Mouse (Mus musculus): ENCODE measurements at regions not wholly inside any gene's neighbourhood (a gene's known extent, or its start where the extent isn't known, plus 50 kb on each side); places are given as distances from the start of the nearest gene placed in this dataset.

DNA sequence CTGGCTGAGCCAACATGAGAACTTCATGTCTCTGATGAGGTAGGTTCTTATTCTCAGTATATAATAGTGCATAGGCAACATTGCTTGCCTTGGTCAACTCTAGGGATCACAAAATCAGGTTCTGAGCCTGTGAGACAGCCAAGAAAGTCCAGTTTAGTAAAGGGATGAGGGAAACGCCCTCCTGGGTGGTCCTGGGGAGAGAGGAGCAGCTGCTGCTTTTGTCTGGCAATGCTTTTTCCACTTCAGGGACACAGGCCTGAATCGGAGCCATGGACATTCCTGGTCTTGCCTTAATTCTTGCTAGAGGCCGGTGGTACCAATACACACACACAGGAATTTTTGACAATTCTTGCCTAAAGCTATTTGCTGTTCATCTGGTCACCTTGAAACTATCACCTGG, 169.8 kb downstream of the Plpp3 start:
- DNase-seq (ENCODE audit: low spot score in 2 of 2) = no peak

DNA sequence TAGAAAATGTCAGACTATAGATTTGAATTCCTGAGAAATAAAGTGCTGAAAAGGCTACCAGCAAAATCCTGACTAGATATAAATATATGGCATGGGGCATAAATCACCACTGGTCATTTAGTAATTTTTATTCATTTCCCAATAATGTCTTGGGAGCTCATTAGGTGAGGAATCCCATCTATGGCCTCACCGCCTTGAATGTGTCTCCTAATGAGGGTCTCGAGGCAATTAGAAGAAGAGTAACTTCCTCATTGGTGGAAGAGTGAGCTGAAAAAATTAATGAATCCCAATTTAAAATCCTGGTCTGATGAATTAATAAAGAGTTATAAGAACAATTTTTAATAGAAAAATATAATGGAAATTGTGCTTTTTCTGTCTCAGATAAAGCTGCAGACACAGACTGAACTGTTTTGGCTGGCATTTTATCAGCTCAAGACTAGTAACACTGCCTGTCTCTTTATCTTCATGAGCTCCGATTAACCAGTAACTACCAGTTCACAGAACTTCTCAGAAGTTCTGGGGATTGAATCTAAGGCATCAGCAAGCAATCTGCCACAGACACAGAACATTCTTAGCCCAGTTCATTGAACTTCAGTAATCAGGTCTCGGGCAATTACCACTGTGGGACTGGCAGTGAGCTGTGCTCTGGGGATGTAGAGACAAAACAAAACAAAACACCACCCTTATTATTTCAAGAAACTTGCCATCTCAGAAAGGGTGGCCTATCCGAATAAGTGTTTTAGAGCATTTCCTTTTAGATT, 170.7 kb downstream of the Plpp3 start:
- no peak for DNase-seq (ENCODE audit: low spot score in 2 of 2)

DNA sequence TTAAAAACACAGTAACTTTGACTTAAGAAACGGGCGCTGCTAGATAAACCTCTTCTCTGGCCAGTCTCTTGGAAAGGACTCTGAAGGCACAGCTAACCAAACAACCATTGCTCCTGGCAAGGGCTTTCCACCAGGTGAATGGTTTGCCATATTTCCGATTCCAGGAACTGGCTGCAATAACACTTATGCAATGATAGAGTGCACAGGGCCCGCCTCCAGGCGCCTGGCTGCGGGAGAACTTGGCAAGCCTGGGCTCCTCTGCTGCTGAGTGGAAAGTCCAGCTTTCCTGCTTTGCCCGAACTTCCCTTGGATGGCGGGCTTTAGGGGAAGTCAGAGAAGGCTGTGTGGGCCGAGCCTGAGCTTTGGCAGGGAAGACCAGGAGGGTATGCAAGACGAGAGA, 171.6 kb downstream of the Plpp3 start:
- DNase-seq (ENCODE audit: low spot score in 2 of 2) = peak in 1 of 2 experiments; percentile 45

DNA sequence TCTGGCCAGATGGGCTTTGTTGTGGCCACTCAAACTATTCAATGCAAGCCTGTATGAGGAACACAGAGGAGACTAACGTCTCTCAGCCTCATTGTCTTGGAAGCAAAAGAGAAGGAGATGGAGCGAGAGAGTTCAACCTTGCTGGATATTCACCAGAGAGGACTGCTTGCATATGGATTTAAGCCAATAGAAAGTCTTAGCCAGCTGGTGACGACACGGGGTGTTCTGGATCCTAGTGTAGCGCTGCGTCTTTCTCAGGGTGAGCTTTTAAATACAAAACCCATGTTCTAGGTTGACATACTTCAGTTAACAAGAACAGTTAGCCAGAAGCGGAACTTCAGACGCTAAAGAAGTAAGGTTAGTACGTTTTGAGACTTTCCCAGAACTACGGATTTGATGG, 174.9 kb downstream of the Plpp3 start:
- DNase-seq (ENCODE audit: low spot score in 2 of 2) = no peak

DNA sequence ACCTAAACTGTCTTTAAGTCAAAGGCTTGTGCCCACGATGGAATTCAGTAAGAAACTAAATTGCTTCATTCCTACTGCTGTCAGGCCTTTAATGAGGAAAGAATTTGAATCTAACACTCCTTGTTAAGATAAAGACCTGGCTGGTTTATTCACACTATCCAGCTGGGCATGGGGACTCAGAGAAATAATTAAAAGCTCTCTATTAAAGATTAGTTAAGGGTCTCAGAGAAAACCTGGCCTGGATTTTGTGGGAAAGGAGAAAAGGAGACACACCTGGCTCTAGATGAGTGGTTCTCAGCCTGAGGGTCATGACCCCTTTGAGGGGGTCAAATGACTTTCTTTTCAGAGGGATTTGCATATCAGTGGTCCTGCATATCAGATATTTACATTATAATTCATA, 178.7 kb downstream of the Plpp3 start:
- DNase-seq (ENCODE audit: low spot score in 2 of 2) = no peak

DNA sequence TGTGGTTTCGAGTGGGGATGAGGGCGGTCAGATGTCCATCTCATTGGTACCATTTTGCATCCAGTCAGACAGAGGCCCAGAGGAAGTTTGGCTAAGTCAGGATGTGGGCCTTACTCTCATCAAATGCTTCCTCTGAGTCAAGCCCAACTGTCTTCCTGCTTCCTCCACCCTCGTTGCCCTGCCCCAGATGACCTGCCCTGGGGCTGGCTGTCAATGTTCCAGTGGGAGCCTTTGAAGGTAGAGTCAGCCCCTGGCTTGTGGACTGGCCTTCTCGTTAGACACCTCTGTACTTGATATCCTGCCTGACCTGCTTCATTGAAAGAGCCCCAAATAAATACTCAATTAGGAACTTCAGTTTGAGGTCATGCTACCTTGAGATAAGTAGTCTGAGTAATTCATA, 179.4 kb downstream of the Plpp3 start:
- no peak for DNase-seq (ENCODE audit: low spot score in 2 of 2)

DNA sequence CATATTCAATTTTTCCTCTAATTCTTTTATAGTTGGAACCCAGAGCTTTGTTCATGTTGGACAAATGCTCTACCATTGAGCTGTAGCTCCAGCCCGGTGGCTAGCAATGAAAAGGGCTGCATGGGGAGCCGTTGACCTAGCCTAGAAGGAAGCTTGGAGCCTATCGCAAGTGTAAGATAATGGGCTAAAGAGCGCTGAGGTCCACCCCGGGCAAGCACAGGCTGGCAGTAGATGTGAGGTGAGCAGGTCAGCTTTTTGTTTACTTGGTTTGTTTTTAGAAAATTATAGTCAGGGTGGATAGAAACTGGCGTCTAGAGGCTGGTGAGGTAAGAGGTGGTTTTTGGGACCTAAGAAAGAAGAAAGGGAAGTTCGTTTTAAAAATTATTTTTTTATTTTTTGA, 181.0 kb downstream of the Plpp3 start:
- no peak for DNase-seq (ENCODE audit: low spot score in 2 of 2)

DNA sequence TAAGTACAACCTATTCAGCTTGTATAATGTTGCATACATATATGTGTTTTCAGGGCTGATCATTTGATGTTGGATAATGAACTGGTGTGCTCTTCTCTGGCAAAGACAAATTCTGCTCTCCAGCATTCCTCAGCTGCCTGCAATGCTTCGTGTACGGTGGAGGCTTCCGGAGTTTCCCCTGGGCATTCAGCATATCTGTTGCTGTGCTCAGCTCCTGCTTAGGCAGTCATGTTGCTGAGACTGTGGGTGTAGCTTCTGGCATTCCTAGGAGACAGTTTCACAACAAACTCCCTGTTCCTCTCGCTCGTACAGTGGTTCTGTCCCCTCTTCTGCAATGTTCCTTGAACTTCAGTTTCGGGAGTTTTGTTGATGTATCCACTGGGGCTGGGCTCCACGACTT, 181.7 kb downstream of the Plpp3 start:
- no peak for DNase-seq (ENCODE audit: low spot score in 2 of 2)

DNA sequence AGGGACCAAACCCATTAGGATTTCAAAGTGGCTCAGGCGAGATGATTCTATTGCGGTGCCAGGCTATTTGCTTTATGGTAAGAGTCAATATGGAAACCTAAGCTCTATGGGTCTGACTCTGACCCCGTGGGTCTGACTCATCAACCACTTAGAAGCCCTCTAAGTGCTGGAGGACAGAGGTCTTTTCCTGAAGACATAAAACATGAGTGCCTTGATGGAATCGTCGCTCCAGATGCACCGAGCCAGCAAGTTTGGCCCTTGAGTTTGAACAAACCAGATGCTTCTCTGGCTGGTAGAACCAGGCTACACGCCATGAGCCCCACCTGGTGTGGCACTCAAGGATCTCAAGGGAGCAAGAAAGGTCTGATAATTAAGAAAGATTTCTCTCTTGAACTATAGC, 184.1 kb downstream of the Plpp3 start:
- DNase-seq (ENCODE audit: low spot score in 2 of 2) = no peak

DNA sequence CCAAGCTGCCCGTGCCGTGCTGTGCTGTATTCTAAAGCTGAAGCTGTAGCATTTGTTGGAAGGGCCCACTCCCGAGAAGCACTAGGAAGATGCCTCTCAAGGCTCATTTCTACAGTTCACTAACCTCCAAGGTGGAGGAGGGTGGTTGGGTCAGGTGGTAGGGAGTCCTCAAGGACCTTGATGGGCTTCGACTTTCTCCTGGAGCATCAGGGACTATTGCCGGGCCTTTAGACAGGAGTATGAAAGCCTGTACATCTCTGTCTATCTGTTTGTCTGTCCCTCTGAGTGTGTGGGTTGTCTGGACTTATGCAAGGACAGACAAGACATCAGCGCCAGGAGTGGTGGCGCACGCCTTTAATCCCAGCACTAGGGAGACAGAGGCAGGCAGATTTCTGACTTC, 189.7 kb downstream of the Plpp3 start:
- DNase-seq (ENCODE audit: low spot score in 2 of 2) = no peak

DNA sequence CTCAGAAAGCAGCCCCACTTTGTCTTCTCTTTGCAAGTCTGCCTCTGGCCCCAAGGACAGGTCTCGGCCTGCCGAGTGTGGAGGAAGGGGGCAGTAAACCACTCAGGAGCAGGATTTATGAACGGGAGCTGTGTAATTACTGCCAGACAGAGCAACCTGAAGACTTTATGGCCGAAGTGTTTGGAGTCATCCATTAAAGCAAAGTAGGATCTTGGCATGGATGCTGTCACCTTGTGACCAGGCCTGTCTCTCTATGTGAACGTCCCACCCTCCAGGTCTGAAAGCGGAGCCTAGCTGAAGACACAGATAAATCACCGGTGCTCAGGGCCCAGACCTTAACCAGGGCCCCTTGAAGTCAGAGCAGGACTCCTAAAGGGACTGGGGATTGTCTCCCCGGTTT, 190.8 kb downstream of the Plpp3 start:
- no peak for DNase-seq (ENCODE audit: low spot score in 2 of 2)

DNA sequence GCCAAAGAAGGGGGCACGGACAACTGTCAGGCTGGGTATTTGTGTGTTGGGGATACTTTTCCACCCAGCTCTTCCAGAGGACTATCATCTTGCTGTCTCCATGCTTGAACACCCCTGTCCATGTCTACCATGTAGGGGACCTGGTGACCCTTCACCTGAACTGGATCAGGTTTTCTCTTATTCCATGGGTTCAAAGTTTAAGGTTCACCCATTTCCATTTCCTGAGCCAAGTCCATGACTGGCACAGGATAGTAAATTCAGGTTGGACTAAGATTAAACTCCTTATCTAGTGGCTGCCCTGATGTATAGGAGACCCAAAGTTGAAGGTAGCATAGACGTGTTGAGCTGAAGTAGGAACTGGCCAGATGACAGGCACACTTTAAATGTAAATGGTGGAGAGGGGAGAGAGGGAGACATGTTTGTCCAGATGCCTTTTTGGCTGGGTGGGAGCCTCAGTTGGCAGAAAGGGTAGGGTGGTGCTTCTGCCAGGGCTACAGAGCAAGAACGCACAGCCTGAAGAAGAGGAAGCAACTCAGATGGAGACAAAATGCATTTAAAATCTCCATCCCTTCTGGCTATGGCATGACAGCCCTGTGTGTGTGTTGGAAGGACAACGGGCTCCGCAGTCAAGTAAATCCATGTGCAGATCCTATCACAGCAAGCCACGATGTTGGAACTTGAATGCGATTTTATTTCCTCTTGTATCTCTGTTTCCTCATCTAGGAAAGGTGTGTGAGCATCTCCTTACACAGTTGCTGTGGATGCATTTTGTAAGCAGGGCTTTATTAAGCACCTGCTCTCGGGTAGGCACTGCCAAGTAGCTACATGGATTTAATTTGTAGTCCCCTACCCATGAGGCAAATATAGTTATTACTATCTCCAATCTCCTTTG, 192.4 kb downstream of the Plpp3 start:
- no peak for DNase-seq (ENCODE audit: low spot score in 2 of 2)

DNA sequence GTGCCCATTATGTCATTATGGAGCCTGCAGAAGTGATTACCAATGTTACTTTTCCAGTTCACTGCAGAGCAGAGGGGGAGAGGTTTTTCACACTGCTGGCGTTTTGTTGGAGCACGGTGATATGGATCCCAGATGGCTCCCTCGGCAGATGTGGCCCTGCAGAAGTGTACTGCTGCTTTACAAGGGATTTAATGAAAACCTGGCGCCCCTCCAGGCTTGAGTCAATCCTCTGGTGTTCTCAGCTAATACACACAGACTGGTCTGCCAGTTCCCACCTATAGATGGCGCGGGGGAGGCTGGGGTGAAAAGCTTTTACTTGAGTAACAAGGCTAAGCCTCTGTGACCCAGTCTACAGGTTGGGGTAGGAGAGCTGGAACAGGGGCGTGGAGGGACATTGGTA, 195.2 kb downstream of the Plpp3 start:
- DNase-seq (ENCODE audit: low spot score in 2 of 2) = no peak

DNA sequence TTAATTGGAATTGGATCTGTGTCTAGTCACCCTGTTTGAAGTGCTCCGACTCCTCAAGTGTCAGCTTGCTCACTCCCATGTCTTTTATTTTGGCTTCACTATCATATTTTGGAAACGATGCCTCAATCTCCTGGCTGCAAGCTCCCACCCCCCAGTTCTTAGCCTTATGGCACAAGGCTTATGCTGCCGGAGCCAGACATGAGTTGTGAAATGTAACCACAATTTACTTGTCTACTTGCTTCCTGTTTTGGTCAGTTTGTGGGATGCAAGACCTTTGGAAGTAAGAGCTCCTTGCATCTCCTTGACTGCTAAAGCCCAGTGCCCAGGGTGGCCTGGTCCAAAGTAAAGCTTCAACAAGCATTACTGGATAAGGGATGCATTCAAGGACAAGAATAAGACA, 195.8 kb downstream of the Plpp3 start:
- DNase-seq (ENCODE audit: low spot score in 2 of 2) = no peak

DNA sequence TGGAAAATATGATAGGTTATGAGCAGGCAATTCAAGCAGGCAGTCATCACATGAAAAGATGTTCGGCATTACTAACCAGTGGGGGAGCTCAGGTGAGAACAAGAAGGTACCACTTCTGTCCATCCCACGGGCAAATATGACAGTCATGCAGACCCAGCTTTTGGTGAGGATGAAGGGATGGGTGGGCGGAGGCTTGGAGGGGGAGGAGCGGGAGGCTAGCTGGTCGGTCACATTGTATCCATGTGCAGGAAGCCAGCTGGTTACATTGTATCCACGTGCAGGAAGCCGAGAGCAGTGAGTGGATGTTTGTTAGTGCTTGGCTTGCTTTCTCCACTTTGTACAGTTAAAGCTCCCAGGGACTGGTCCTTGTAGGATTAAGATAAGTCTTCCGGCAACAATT, 196.9 kb downstream of the Plpp3 start:
- no peak for DNase-seq (ENCODE audit: low spot score in 2 of 2)

DNA sequence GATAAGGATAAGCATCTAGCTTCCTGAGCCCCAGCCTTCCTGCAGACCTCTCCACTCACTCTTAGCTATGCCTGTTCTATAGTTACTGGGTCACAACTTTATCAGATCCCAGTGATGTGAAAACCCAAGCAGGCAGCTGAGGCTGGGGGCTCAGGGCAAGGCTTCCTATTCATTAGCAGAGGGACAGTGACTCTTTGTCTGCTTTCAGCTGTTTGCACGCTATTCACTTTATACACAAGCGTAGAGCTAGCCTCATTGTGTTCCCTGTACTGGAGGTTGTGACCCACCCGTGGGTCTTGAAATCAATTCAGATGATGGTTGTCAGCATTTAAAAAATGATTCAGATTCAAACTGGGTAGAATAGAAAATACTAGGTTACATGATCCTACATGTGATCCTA, 199.5 kb downstream of the Plpp3 start:
- DNase-seq (ENCODE audit: low spot score in 2 of 2) = no peak

DNA sequence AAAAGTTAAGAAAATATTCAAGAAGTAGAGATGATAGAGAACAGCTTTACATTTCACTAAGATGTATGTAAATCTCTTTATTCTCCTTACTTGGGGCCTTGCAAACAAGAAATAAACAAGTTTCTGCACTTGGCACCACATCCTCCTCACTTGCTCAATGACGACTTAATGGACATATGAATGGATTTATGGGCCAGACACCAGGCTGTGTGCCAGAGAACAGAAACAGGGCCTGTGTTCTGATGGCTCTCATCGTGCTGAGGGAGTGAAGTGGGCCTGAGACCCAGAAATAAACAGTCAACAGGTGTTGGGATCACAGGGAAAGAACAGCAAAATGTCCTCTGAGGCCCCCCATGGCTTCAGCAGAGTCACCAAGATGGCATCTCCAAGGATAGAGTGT, 201.6 kb downstream of the Plpp3 start:
- no peak for DNase-seq (ENCODE audit: low spot score in 2 of 2)

DNA sequence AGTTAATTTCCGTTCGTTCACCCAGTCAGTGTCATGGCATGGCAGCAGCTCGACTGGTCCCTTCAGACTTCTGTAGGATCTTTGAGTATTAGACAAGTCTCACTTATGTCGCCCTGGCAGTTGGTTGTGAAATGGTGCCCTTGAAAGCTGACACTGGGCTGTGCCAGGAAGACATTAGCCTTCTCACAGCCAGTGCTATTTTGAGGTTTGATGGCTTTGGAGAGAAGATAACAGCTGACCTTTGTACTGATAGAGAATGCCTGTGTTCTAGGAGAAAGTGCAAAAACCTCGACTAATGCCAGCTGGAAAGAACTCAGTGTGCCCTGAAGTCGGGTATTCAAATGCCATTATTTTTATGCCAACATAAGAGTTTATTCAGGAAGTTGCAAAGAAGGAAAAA, 207.3 kb downstream of the Plpp3 start:
- DNase-seq (ENCODE audit: low spot score in 2 of 2) = peak in 1 of 2 experiments; percentile 31

DNA sequence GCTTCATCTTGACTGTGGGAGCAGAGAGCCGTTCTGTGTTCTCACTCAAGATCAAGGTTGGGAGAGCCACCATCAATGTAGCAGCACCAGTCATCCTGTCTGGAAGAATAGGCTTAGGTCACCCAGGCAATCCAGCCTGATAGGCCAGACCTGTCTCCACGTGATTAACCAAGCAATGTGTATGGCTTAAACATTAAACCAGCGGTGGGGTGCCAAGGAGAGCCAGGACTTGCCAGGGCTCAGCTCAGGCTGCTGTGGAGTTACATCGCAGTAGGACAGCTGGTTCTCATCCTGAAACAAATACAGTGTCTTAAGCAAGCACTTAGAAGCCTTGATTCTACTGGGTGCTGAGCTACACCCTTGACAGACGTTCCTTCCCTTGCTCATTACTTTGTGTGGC, 207.9 kb downstream of the Plpp3 start:
- DNase-seq (ENCODE audit: low spot score in 2 of 2) = no peak

DNA sequence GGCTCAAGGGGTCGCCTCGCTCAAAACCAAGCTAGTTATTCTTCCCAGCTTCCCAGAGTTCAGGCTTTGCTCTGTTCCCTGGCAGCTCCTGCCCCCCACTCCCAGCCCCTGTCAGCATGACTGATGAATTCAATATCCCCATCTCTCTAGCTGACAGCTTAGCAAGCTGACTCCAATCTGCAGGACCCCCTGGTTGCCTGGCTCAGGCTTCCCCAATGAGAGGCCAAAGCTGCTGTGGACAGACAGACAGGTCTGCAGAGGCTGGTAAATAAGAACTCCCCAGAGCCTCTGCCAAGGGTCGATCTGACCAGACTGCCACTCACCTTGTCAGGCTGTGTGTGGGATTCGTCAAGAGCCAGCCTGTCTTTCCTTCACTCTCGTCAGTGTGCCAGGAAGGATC, 219.4 kb downstream of the Plpp3 start:
- DNase-seq (ENCODE audit: low spot score in 2 of 2) = no peak

DNA sequence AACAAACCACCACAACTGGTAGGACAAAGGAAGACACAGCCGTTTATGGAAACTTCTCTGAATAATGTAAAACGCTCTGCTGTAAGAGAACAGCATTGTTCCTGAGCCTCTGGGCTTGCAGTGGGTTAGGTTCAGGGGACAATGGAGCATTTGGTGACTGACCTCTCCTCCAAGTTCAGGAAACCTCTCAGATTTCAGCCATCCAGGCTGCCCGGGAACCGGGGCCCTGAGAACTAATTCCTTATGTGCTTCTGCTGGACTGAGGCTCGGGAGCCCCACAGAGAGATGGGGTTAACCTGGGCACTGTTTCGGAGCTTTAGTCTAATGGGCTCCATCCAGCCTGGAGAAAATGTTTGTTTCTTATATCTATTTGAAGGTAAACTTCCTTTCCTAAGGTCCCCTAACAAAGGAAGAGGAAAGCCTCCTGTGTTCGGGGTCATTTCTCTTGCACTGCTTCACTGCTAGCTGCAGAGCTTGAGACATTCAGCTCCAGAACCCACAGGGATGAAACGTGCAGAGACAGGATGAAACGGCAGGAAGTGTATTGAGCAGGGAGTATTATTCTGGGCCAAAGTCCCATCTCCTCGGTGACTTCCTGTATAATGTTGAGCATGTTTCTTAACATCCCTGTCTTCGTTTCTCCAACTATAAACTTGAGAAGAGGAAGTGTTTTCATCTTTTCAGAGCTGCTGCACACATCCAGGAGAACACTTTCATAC, 220.5 kb downstream of the Plpp3 start:
- DNase-seq (ENCODE audit: low spot score in 2 of 2) = no peak

DNA sequence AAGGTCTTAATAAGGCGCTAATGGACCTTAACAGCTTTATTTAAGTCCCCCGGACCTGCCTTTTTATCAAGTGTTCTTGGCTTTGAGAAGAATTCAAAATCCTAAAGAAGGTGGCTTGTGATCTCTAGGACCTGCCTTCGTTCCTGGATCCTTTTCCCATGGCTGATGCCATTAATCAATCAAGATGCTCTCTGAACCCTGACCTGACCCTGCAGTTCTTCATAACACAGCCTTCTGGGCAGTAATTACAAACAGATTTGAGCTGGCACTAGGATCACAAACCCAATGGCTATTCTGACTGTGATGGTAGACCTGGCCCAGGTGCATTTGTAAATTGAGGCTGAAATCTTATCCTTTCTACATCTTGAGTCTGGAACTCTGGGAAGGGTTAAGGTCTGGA, 227.7 kb downstream of the Plpp3 start:
- DNase-seq (ENCODE audit: low spot score in 2 of 2) = no peak
